Mouse (Mus musculus): ENCODE measurements at regions not wholly inside any gene's neighbourhood (a gene's known extent, or its start where the extent isn't known, plus 50 kb on each side); places are given as distances from the start of the nearest gene placed in this dataset.

- DNase-seq: no peak
Observed at GRCm38 (mm10) chr13:100988116-100988515, 154.9 kb upstream of the Slc30a5 start.

- no peak for DNase-seq
Observed at GRCm38 (mm10) chr13:100975741-100976140, 142.5 kb upstream of the Slc30a5 start.

- DNase-seq: no peak
Observed at GRCm38 (mm10) chr13:100971080-100972017, 138.1 kb upstream of the Slc30a5 start.

- DNase-seq: no peak
Observed at GRCm38 (mm10) chr13:100962811-100963540, 129.7 kb upstream of the Slc30a5 start.

GRCm38 (mm10) chr13:100954598-100955251 lies 121.5 kb upstream of the Slc30a5 start:
- no peak for DNase-seq

- no peak for DNase-seq
Observed at GRCm38 (mm10) chr13:100954106-100954505, 120.9 kb upstream of the Slc30a5 start.

GRCm38 (mm10) chr13:100951185-100951508 lies 117.9 kb upstream of the Slc30a5 start:
- no peak for DNase-seq

- DNase-seq: no peak
Observed at GRCm38 (mm10) chr13:100950348-100951184, 117.3 kb upstream of the Slc30a5 start.

GRCm38 (mm10) chr13:100943206-100943848 lies 110.1 kb upstream of the Slc30a5 start:
- DNase-seq: no peak

GRCm38 (mm10) chr13:100940791-100941190 lies 107.6 kb upstream of the Slc30a5 start:
- no peak for DNase-seq

- DNase-seq: peak; percentile 36
Observed at GRCm38 (mm10) chr13:100939677-100940076, 106.5 kb upstream of the Slc30a5 start.

GRCm38 (mm10) chr13:100933265-100933664 lies 100.0 kb upstream of the Slc30a5 start:
- no peak for DNase-seq

- no peak for DNase-seq
Observed at GRCm38 (mm10) chr13:100899566-100899965, 66.3 kb upstream of the Slc30a5 start.

- no peak for DNase-seq
Observed at GRCm38 (mm10) chr13:100893871-100894270, 60.6 kb upstream of the Slc30a5 start.

- DNase-seq: no peak
Observed at GRCm38 (mm10) chr13:100893096-100893495, 59.9 kb upstream of the Slc30a5 start.

GRCm38 (mm10) chr13:100892647-100893071 lies 59.4 kb upstream of the Slc30a5 start:
- no peak for DNase-seq

- DNase-seq: peak; percentile 79
Observed at GRCm38 (mm10) chr13:100892204-100892603, 59.0 kb upstream of the Slc30a5 start.

GRCm38 (mm10) chr13:100890457-100890856 lies 57.2 kb upstream of the Slc30a5 start:
- DNase-seq: no peak

GRCm38 (mm10) chr13:100888481-100888880 lies 55.3 kb upstream of the Slc30a5 start:
- no peak for DNase-seq

- DNase-seq: no peak
Observed at GRCm38 (mm10) chr13:100883711-100884110, 50.5 kb upstream of the Slc30a5 start.
